Mouse (Mus musculus) lung, adult 2 months (tissue): ENCODE data around the gene Nr4a1.

Source experiments
- CTCF ChIP-seq: fragments of 200-500 bp; IDR thresholded peaks from 2 replicates; pipeline ENCODE4 v1.5.1; 2011; ENCODE audit warnings: mild to moderate bottlenecking, low read length, control low read depth; ENCODE audit not compliant: insufficient read depth
- POLR2A ChIP-seq: fragments of 200-500 bp; IDR thresholded peaks from 2 replicates; pipeline ENCODE4 v1.6.1; 2011; ENCODE audit warnings: low read depth, mild to moderate bottlenecking, control low read depth, low read length, borderline replicate concordance; ENCODE audit errors: extremely low read depth

- TF ChIP-seq POLR2A (no peak), CTCF (no peak)
These were observed 62.3 kb downstream of the Nr4a1 start for GRCm38 (mm10) chr15:101316279-101316912.
